Mouse (Mus musculus) B cell, adult 62 days (primary cell): ENCODE results near the gene Khnyn. TPM values are rescaled to one million over a fixed set of nuclear protein-coding genes. Genes with fewer than 3 reads are reported as not detected.

ENCODE experiments used
- total RNA-seq: library from RNA; stranded (reverse); gene quantifications from 4 replicates; pipeline ENCODE4 v1.2.4, GENCODE M21; 2023

The Khnyn gene
- total RNA-seq, result 101 TPM in 4 replicates

GRCm38 (mm10) chr14:55884713-55885113, at the start of gene Khnyn:
Gene Khnyn (plus strand): TSS chr14:55884947.

GRCm38 (mm10) chr14:55853621-55854285, 31.0 kb upstream of the Khnyn start, which contains the start of gene Nynrin:
Gene Nynrin (plus strand): TSS chr14:55854010.

GRCm38 (mm10) chr14:55884166-55884565, 581 bp upstream of the Khnyn start, which contains the start of gene Cbln3:
Gene Cbln3 (minus strand): TSS chr14:55884392.

DNA sequence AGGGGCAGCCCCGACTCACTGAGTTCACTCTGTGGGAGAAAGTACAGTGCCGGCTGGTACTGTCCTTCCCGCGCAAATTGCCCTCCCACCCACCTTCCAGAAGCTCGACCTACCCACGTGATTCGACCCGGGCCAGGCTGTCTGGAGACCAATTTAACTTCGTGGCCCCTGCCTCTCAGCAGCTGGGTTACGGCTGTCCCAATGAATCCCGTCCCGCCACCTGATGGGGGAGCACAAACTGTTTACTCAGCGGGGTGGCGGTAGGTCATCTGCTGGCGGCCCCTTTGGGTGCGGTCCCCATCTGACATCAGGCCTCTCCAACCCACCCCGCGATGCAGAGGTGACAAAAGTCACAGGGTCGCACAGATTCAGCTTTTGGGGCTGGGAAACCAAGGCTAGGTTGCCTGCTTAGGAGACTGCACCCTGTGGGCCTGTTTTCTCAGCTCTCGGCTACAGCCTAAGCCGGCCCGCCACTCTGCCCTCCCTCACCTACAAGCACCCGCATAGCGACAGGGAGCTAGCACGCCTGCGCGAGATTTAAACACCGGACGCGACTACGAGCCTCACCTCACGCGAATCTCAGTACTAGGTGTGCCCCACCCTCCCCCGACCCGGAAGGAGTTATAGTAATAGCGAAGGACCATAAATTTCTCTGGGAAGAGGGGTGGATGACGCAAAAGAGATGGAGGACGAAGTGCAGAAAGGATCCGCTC, 15.1 kb downstream of the Khnyn start, which contains the start of gene Sdr39u1:
Gene Sdr39u1 (minus strand): TSS at position 593 of the 713 bp plus-strand sequence.

GRCm38 (mm10) chr14:55944575-55944974, 59.8 kb downstream of the Khnyn start, which contains the start of gene Cma1:
Gene Cma1 (minus strand): TSS chr14:55944675.

Other genes starting within 250 kb of the Khnyn start
- 56.3 to 62.2 TPM (median 58.4 TPM) in 4 replicates for gene Ipo4, start 249.0 kb upstream of the Khnyn start, total RNA-seq
- gene Gm49378, start 247.1 kb upstream of the Khnyn start, total RNA-seq, result 3.3 to 4.7 TPM (median 4.4 TPM) in 3 of 4 replicates, not detected in the other
- 38.2 to 51.1 TPM (median 44.8 TPM) in 4 replicates for gene Tm9sf1, start 241.1 kb upstream of the Khnyn start, total RNA-seq
- 2.3 to 2.6 TPM (median 2.5 TPM) in 4 replicates for gene Tssk4, start 234.8 kb upstream of the Khnyn start, total RNA-seq
- 42.5 to 45.6 TPM (median 42.9 TPM) in 4 replicates for gene Mdp1, start 224.4 kb upstream of the Khnyn start, total RNA-seq
- 18.2 to 28.2 TPM (median 22.1 TPM) in 4 replicates for gene Gmpr2, start 213.0 kb upstream of the Khnyn start, total RNA-seq
- 168 to 193 TPM (median 180 TPM) in 4 replicates for gene Nedd8, start 212.8 kb upstream of the Khnyn start, total RNA-seq
- 164 to 172 TPM (median 166 TPM) in 4 replicates for gene Tinf2, start 203.1 kb upstream of the Khnyn start, total RNA-seq
- 1.2 to 2.3 TPM (median 1.8 TPM) in 4 replicates for gene Tgm1, start 171.0 kb upstream of the Khnyn start, total RNA-seq
- 78.7 to 86.9 TPM (median 83.5 TPM) in 4 replicates for gene Rabggta, start 162.7 kb upstream of the Khnyn start, total RNA-seq
- gene Dhrs1, start 139.3 kb upstream of the Khnyn start, total RNA-seq, result 29.7 to 33.0 TPM (median 31.4 TPM) in 4 replicates
- 29.6 to 35.0 TPM (median 33.4 TPM) in 4 replicates for gene Nop9, start 139.3 kb upstream of the Khnyn start, total RNA-seq
- not detected in 4 replicates for gene Cideb, start 126.5 kb upstream of the Khnyn start, total RNA-seq
- gene Ltb4r2, start 123.5 kb upstream of the Khnyn start, total RNA-seq, result 0.19 to 0.83 TPM (median 0.33 TPM) in 4 replicates
- gene Ltb4r1, start 119.0 kb upstream of the Khnyn start, total RNA-seq, result not detected in 4 replicates
- 0.53 to 1.6 TPM (median 0.60 TPM) in 3 of 4 replicates, not detected in the other for gene Adcy4, start 100.9 kb upstream of the Khnyn start, total RNA-seq
- gene Ripk3, start 96.1 kb upstream of the Khnyn start, total RNA-seq, result 84.2 to 93.2 TPM (median 86.6 TPM) in 4 replicates
- not detected in 4 replicates for gene Nfatc4, start 61.8 kb upstream of the Khnyn start, total RNA-seq
- gene Nynrin, start 30.9 kb upstream of the Khnyn start, total RNA-seq, result 0.06 TPM in 1 of 4 replicates, not detected in the others
- gene Cbln3, start 555 bp upstream of the Khnyn start, total RNA-seq, result not detected in 4 replicates
- gene Sdr39u1, start 15.3 kb downstream of the Khnyn start, total RNA-seq, result 21.8 to 38.3 TPM (median 34.4 TPM) in 4 replicates
- gene Cma1, start 59.7 kb downstream of the Khnyn start, total RNA-seq, result not detected in 4 replicates
- not detected in 4 replicates for gene Cma2, start 66.0 kb downstream of the Khnyn start, total RNA-seq
- not detected in 4 replicates for gene Mcpt1, start 133.0 kb downstream of the Khnyn start, total RNA-seq
- not detected in 4 replicates for gene Mcpt9, start 145.5 kb downstream of the Khnyn start, total RNA-seq
- not detected in 4 replicates for gene Mcpt2, start 157.1 kb downstream of the Khnyn start, total RNA-seq
- 0.73 TPM in 1 of 4 replicates, not detected in the others for gene Mcpt4, start 177.4 kb downstream of the Khnyn start, total RNA-seq
- 1.0 TPM in 1 of 4 replicates, not detected in the others for gene Mcpt8, start 200.3 kb downstream of the Khnyn start, total RNA-seq
- gene Ctsg, start 217.6 kb downstream of the Khnyn start, total RNA-seq, result not detected in 4 replicates
- gene Gzme, start 235.7 kb downstream of the Khnyn start, total RNA-seq, result not detected in 4 replicates
- gene Gzmd, start 247.7 kb downstream of the Khnyn start, total RNA-seq, result not detected in 4 replicates